Mouse (Mus musculus) midbrain, embryonic 14.5 days (tissue): ENCODE measurements around the gene Ftsj1. TPM values are rescaled to one million over a fixed set of nuclear protein-coding genes. Genes with fewer than 3 reads are reported as not detected.

Source experiments
- ATAC-seq: fragments of 200-750 bp; cut with Nextera tagmentation; 2 replicates; pipeline ENCODE4 v1.8.0; 2017; ENCODE audit warnings: moderate number of reproducible peaks, moderate library complexity; ENCODE audit not compliant: low FRiP score, low TSS enrichment
- DNase-seq: peaks from one replicate; pipeline ENCODE4 v3.0.0-alpha.2; 2015
- H3K27ac ChIP-seq: fragments of 300-500 bp; sonication (generic); replicated peaks from 2 replicates; pipeline ENCODE4 v1.5.1; 2014; ENCODE audit warnings: mild to moderate bottlenecking, low read depth, low read length, moderate library complexity
- H3K27me3 ChIP-seq: fragments of 300-500 bp; sonication (generic); 2 replicates; pipeline ENCODE4 v1.6.1; 2014; ENCODE audit warnings: low read length, control low read depth, mixed read lengths; ENCODE audit not compliant: control insufficient read depth, insufficient read depth
- H3K36me3 ChIP-seq: fragments of 300-500 bp; sonication (generic); 2 replicates; pipeline ENCODE4 v1.6.1; 2014; ENCODE audit warnings: low read length, control low read depth; ENCODE audit not compliant: control insufficient read depth, insufficient read depth
- H3K4me1 ChIP-seq: fragments of 300-500 bp; sonication (generic); 2 replicates; pipeline ENCODE4 v1.6.1; 2014; ENCODE audit warnings: mild to moderate bottlenecking, antibody characterized with exemption, low read length, control low read depth; ENCODE audit not compliant: control insufficient read depth, insufficient read depth
- H3K4me2 ChIP-seq: fragments of 300-500 bp; sonication (generic); 2 replicates; pipeline ENCODE4 v1.6.1; 2014; ENCODE audit warnings: mild to moderate bottlenecking, low read length, moderate library complexity
- H3K4me3 ChIP-seq: fragments of 300-500 bp; sonication (generic); replicated peaks from 2 replicates; pipeline ENCODE4 v1.5.1; 2014; ENCODE audit warnings: low read depth, low read length
- H3K9ac ChIP-seq: fragments of 300-500 bp; sonication (generic); replicated peaks from 2 replicates; pipeline ENCODE4 v1.6.1; 2014; ENCODE audit warnings: mild to moderate bottlenecking, low read length, moderate library complexity
- H3K9me3 ChIP-seq: fragments of 300-500 bp; sonication (generic); 2 replicates; pipeline ENCODE4 v1.6.1; 2016; ENCODE audit warnings: low read length, control low read depth, mixed read lengths; ENCODE audit not compliant: control insufficient read depth
- WGBS: fragments of 180-500 bp; shearing (Covaris S2); extraction: QIAGEN DNeasy Blood & Tissue Kit; methylation state at CpG from one replicate; pipeline ENCODE4 v1.1.7; 2014; 5-methylcytosine and 5-hydroxymethylcytosine counted together
- polyA plus RNA-seq: library from polyadenylated mRNA; unstranded; fragments of >200 nt; fragmentation: Nextera tagmentation; extraction: Ambion mirVana; gene quantifications from 2 replicates; pipeline ENCODE4 v1.2.1, GENCODE M21; 2014

The Ftsj1 gene
- polyA plus RNA-seq, 1 experiment from 2014 or later, result 55.4 TPM

DNA sequence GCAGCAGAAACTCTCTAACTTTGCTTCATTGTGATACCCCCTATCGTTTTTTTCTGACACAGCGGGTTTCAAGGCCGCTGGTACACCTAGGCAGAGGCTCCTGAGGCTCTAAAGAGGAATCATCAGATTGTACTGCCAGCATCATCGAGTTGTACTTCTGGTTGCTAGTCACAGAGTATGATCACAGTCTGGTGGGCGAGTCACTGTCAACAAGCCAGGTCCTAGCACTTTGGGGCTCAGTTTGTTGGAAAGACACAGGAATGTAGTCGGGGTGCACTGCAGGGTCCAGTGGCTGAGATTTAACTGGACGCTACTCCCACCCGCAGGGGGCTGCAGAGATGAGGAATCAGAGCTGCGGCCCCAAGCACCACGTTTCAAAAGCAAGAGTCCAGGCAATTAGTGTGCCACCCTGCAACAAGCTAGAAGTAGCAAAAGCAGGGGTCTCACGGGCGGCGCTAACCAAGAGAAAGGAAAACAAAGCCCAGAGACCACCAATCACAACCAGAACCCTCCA, 60.0 kb downstream of the Ftsj1 start:
- Histone ChIP-seq H3K9ac (peak overlapping the region; percentile 49; the same call in 1 of the 2 replicates), H3K36me3 (no peaks in the 10 kb centered on the region), H3K4me1 (0 out of 2 replicates have a peak, but pooled peaks cover 5% of the 10 kb centered on the region), H3K27me3 (no peaks in the 10 kb centered on the region), H3K4me3 (peak overlapping the region; percentile 49), H3K9me3 (no peaks in the 10 kb centered on the region), H3K27ac (peak overlapping the region; percentile 76), H3K4me2 (peak overlapping the region; percentile 63)
- no peak for DNase-seq
- 16% methylated on average over 13 of the region's 13 CpGs for WGBS
- no peak; the same call in 1 of the 2 replicates for ATAC-seq

Other genes with a start within 250 kb of the Ftsj1 start
- not detected in 2 replicates for gene Glod5, start 233.9 kb downstream of the Ftsj1 start, polyA plus RNA-seq
- gene Suv39h1, start 177.6 kb downstream of the Ftsj1 start, polyA plus RNA-seq, result 34.0 and 38.2 TPM in 2 replicates
- gene Was, start 161.9 kb downstream of the Ftsj1 start, polyA plus RNA-seq, result 0.16 TPM in 1 of 2 replicates, not detected in the other
- 54.4 and 57.9 TPM in 2 replicates for gene Wdr13, start 119.5 kb downstream of the Ftsj1 start, polyA plus RNA-seq
- 386 and 395 TPM in 2 replicates for gene Rbm3, start 106.5 kb downstream of the Ftsj1 start, polyA plus RNA-seq
- 22.4 and 24.8 TPM in 2 replicates for gene Tbc1d25, start 76.2 kb downstream of the Ftsj1 start, polyA plus RNA-seq
- gene Ebp, start 58.9 kb downstream of the Ftsj1 start, polyA plus RNA-seq, result 24.7 and 29.6 TPM in 2 replicates
- gene Porcn, start 45.9 kb downstream of the Ftsj1 start, polyA plus RNA-seq, result 45.5 and 50.4 TPM in 2 replicates
- gene Slc38a5, start 18.7 kb upstream of the Ftsj1 start, polyA plus RNA-seq, result 28.7 and 44.3 TPM in 2 replicates
- gene Ssxb10, start 75.0 kb upstream of the Ftsj1 start, polyA plus RNA-seq, result not detected in 2 replicates
- not detected in 2 replicates for gene Ssxb9, start 114.6 kb upstream of the Ftsj1 start, polyA plus RNA-seq
- gene Ssxb1, start 160.9 kb upstream of the Ftsj1 start, polyA plus RNA-seq, result not detected in 2 replicates
- gene Ssxb2, start 209.3 kb upstream of the Ftsj1 start, polyA plus RNA-seq, result not detected in 2 replicates